Mouse (Mus musculus) kidney, adult 2 months (tissue): Measurements from ENCODE around the gene Lhfpl2. TPM values are rescaled to one million over a fixed set of nuclear protein-coding genes. Genes with fewer than 3 reads are reported as not detected.
A peak's percentile ranks its signal among the peaks of the same experiment; 100 is the strongest.

ENCODE experiments used
- DNase-seq: peaks from one replicate; pipeline ENCODE4 v3.0.0; 2021
- H3K27ac ChIP-seq: fragments of 200-500 bp; 2 replicates; pipeline ENCODE4 v1.5.1; 2012; ENCODE audit warnings: low read depth, low read length, control low read depth, inconsistent platforms; ENCODE audit not compliant: insufficient read depth
- H3K27me3 ChIP-seq: fragments of 200-500 bp; replicated peaks from 2 replicates; pipeline ENCODE4 v1.6.1; 2012; ENCODE audit warnings: mild to moderate bottlenecking, moderate library complexity, low read length, inconsistent platforms; ENCODE audit not compliant: control insufficient read depth, insufficient read depth
- H3K36me3 ChIP-seq: fragments of 200-500 bp; 2 replicates; pipeline ENCODE4 v1.6.1; 2012; ENCODE audit warnings: mild to moderate bottlenecking, moderate library complexity, low read length, inconsistent platforms; ENCODE audit not compliant: control insufficient read depth, insufficient read depth
- H3K4me1 ChIP-seq: fragments of 200-500 bp; 2 replicates; pipeline ENCODE4 v1.6.1; 2011; ENCODE audit warnings: low read length; ENCODE audit not compliant: control insufficient read depth, insufficient read depth
- H3K4me3 ChIP-seq: fragments of 200-500 bp; 2 replicates; pipeline ENCODE4 v1.5.1; 2011; ENCODE audit warnings: mild to moderate bottlenecking, low read depth, low read length, control low read depth; ENCODE audit not compliant: insufficient read depth
- CTCF ChIP-seq: fragments of 200-500 bp; conservative IDR thresholded peaks from 2 replicates; pipeline ENCODE4 v1.5.1; 2011; ENCODE audit warnings: low read depth, mild to moderate bottlenecking, control low read depth, low read length, moderate library complexity, mixed read lengths; ENCODE audit not compliant: insufficient read depth, insufficient read length
- POLR2A ChIP-seq: fragments of 200-500 bp; IDR thresholded peaks from one replicate; pipeline ENCODE4 v1.6.1; 2011; ENCODE audit warnings: low read depth, low read length, control low read depth
- WGBS: fragments of 180-500 bp; shearing (Covaris S2); methylation state at CpG from one replicate; pipeline ENCODE4 v1.1.7; 2018; 5-methylcytosine and 5-hydroxymethylcytosine counted together
- polyA plus RNA-seq: library from polyadenylated mRNA; depleted of rRNA; stranded (reverse); fragments of >200 nt; gene quantifications from 2 replicates; pipeline ENCODE4 v1.2.3, GENCODE M21; 2012

Gene Lhfpl2
- polyA plus RNA-seq, 1 experiment = 11.3 TPM

- no peaks in the 10 kb centered on the region for H3K36me3 ChIP-seq
- H3K4me1 ChIP-seq = 0 out of 2 replicates have a peak, but pooled peaks cover 3% of the 10 kb centered on the region
- H3K27ac ChIP-seq = no peak overlapping the region
- H3K27me3 ChIP-seq = no peaks in the 10 kb centered on the region
- no peak for DNase-seq
- WGBS = 82% methylated on average over 6 of the region's 6 CpGs
- H3K4me3 ChIP-seq = no peak overlapping the region
- TF ChIP-seq CTCF = no peak
- TF ChIP-seq POLR2A = no peak
These were observed 111.8 kb downstream of the Lhfpl2 start for GRCm38 (mm10) chr13:94169325-94169916.

- no peak overlapping the region for H3K4me3 ChIP-seq
- no peak for DNase-seq
- H3K27me3 ChIP-seq = no peaks in the 10 kb centered on the region
- no peak overlapping the region for H3K27ac ChIP-seq
- H3K36me3 ChIP-seq = no peaks in the 10 kb centered on the region
- no peak for TF ChIP-seq CTCF
- no peak for TF ChIP-seq POLR2A
- WGBS = 96% methylated on average over 5 of the region's 5 CpGs
- H3K4me1 ChIP-seq = 0 out of 2 replicates have a peak, but pooled peaks cover 3% of the 10 kb centered on the region
These were observed 114.0 kb downstream of the Lhfpl2 start for GRCm38 (mm10) chr13:94171612-94172011.

DNA sequence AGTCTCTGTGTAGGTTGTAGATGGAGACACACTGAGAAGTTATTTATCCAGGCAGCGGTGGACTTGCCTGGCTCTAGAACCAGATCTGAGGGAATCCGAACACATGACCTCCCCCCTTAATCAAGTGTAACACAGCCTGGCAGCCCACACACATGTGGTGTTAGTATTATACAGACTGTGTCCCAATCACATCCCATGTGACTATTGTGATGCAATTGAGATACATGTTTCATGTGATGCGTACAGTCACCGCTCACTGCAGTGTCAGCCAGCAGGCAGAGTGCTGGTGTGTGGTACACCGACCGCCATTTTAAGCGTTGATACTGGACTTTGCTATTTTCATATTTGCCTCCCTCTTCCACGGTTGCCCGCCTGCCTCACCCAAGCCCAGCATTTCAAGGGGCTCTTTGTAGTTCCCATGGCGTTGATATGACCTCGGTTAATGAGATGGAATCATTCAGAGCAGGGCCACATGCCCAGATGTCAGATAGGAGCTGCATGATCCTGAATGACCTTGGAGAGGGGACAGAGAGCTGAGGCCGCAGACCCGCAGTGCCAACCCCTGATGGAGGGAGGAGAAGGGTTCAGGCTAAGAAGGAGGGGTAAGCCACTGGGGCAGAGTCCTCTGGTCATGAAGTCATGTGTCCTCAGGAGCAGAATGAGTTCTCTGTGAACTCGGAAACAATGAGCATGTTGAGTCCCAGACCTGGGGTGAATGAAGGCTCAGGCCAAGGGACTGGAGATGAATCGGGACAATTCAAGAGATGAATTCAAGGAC lies 115.1 kb downstream of the Lhfpl2 start:
- WGBS = 73% methylated on average over 15 of the region's 15 CpGs
- Histone ChIP-seq H3K4me3 (no peak overlapping the region), H3K27ac (no peak overlapping the region), H3K27me3 (no peaks in the 10 kb centered on the region), H3K4me1 (0 out of 2 replicates have a peak, but pooled peaks cover 3% of the 10 kb centered on the region), H3K36me3 (no peaks in the 10 kb centered on the region)
- DNase-seq = peak; percentile 10
- TF ChIP-seq CTCF = no peak
- TF ChIP-seq POLR2A = no peak

DNA sequence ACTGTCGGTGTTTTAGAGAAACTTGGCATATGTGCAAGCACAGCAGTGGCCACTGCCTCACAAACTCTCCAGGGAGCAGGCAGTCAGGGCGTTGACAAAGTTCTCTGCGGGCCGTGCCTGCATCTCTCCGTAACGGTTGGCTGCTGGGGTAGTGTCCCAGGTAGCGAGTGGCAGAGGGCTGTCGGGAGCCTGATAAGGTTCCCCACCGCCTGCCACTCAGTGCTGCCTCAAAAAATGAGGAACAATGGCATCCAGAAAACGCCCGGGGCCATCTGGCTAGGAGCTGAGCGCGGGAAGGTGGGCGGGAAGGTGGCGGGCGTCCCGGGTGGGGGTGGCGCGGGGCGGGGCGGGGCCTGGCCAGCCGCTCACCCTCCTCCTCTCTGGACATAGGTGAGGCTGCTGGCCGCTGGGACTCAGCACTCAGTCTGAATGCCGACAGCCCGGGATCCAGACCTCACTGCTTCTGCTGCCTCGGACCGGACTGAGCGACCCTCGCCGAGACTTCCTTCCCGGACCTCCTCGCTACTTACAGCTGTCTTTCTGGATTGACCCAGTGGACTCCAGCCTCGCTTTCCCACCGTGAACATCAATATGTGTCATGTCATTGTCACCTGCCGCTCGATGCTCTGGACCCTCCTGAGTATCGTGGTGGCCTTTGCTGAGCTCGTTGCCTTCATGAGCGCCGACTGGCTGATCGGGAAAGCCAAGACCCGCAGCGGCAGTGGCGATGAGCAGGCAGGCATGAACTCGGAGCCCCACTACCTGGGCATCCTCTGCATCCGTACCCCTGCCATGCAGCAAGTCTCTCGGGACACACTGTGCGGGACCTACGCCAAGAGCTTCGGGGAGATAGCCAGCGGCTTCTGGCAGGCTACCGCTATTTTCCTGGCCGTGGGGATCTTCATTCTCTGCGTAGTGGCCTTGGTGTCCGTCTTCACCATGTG lies 116.3 kb downstream of the Lhfpl2 start:
- no peak overlapping the region for H3K27ac ChIP-seq
- H3K36me3 ChIP-seq = no peaks in the 10 kb centered on the region
- H3K4me1 ChIP-seq = 0 out of 2 replicates have a peak, but pooled peaks cover 3% of the 10 kb centered on the region
- no peaks in the 10 kb centered on the region for H3K27me3 ChIP-seq
- peak overlapping the region; percentile 47 for H3K4me3 ChIP-seq
- peak; percentile 50 for DNase-seq
- 19% methylated on average over 55 of the region's 55 CpGs for WGBS
- TF ChIP-seq CTCF = no peak
- TF ChIP-seq POLR2A = no peak

DNA sequence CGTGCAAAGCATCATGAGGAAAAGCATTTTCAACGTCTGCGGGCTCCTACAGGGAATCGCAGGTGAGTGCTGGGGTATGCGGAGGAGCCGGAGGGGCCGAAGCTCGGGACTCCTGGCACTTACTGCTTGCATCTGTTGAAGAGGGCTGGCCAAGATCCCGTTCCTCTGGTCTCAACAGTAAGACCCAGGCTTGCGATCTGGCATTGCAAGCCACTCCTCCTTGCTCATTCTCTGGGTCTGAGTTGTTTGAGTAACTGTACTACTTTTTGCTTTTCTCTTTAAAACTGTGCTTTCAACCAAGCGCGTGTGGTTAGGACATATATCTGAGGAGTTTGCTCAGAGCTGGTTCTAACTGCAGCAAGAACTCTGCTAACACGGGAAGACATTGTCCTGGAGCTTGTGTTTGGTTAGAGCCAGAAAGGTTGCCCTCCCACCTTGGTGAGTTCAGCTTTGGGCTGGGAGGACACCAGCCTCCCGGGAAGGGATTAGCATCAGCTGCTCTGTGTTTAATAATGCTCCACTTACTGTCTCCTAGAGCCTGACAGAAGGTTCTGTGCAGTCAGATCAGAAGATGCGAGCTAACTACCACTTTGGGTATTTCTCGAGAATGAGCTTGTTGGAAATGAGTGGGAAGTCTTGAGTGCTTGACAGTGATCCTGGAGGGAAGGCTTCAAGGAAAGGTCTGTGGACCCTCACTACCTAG lies 117.1 kb downstream of the Lhfpl2 start:
- 51% methylated on average over 16 of the region's 16 CpGs for WGBS
- TF ChIP-seq POLR2A (no peak), CTCF (no peak)
- Histone ChIP-seq H3K4me1 (0 out of 2 replicates have a peak, but pooled peaks cover 3% of the 10 kb centered on the region), H3K4me3 (peak overlapping the region; percentile 47; the same call in 1 of the 2 replicates), H3K27ac (no peak overlapping the region), H3K27me3 (no peaks in the 10 kb centered on the region), H3K36me3 (no peaks in the 10 kb centered on the region)
- DNase-seq = no peak

GRCm38 (mm10) chr13:94175379-94176050 lies 117.9 kb downstream of the Lhfpl2 start:
- DNase-seq = no peak
- Histone ChIP-seq H3K27ac (no peak overlapping the region), H3K4me3 (no peak overlapping the region)

More at GRCm38 (mm10) chr13:94175379-94176050, 117.9 kb downstream of the Lhfpl2 start:
- 90% methylated on average over 6 of the region's 6 CpGs for WGBS
- no peaks in the 10 kb centered on the region for H3K36me3 ChIP-seq
- H3K27me3 ChIP-seq = no peaks in the 10 kb centered on the region
- no peak for TF ChIP-seq POLR2A
- TF ChIP-seq CTCF = no peak
- H3K4me1 ChIP-seq = 0 out of 2 replicates have a peak, but pooled peaks cover 3% of the 10 kb centered on the region
